Mouse (Mus musculus): ENCODE measurements at regions not wholly inside any gene's neighbourhood (a gene's known extent, or its start where the extent isn't known, plus 50 kb on each side); places are given as distances from the start of the nearest gene placed in this dataset.

DNA sequence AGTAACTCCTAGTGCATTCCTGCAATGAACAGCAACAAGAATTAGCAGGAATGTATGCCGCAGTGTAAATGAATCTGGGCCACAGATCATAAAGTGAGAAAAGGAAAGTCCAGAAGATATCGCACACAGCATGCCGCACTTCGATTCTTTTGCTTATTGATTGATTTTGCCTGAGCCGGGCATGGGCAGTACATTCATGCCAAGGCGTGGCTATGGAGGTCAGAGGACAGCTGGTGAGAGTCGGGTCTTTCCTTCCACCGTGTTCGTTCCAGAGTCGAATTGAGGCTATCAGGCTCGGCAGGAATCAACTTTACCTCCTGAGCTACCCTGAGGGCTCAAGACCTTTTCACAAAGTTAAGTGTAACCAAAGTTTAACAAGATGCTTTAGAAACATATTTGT is 372.3 kb upstream of the Jarid2 start:
- TF ChIP-seq POLR2A (IDR thresholded peaks at IDR 0.05; ENCODE audit: extremely low read depth, insufficient read depth, low read length) (no peak), CTCF (IDR thresholded peaks at IDR 0.05; ENCODE audit: extremely low read depth, insufficient read depth, low read length) (no peak)
- H3K4me1 ChIP-seq (ENCODE audit: control insufficient read depth, insufficient read depth, low read length): no peaks in the 10 kb centered on the region

GRCm38 (mm10) chr13:44359344-44359743 is 369.9 kb upstream of the Jarid2 start:
- Histone ChIP-seq H3K4me1 (ENCODE audit: control insufficient read depth, insufficient read depth, low read length) (no peaks in the 10 kb centered on the region), H3K27ac (ENCODE audit: insufficient read depth, low read length) (no peak overlapping the region), H3K4me3 (ENCODE audit: insufficient read depth, low read length) (no peak overlapping the region)
- TF ChIP-seq CTCF (IDR thresholded peaks at IDR 0.05; ENCODE audit: extremely low read depth, insufficient read depth, low read length): no peak
- no peak for TF ChIP-seq POLR2A (IDR thresholded peaks at IDR 0.05; ENCODE audit: extremely low read depth, insufficient read depth, low read length)

More for the DNA sequence above, 372.3 kb upstream of the Jarid2 start:
- Histone ChIP-seq H3K4me3 (ENCODE audit: insufficient read depth, low read length) (no peak overlapping the region), H3K27ac (ENCODE audit: insufficient read depth, low read length) (no peak overlapping the region)

DNA sequence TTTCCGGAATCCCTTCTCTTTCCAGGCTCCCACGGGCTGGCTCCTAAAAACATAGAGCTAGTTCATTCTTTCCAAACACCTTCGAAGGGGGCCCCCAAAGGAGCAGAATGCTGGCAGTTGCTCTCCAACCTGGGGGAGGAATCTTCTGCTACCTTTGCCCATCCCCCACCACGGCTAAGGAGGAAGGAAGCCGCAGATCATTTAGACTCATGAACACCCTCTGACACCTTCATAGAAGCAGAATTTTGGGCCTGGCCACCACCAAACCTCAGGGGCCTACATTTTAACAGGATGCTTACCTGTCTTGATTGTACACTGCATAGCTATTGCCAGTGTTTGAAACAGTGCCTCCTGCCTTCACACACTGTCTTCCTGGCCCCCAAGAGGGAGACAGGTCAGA is 369.3 kb upstream of the Jarid2 start:
- no peak overlapping the region for H3K27ac ChIP-seq (ENCODE audit: insufficient read depth, low read length)
- TF ChIP-seq CTCF (IDR thresholded peaks at IDR 0.05; ENCODE audit: extremely low read depth, insufficient read depth, low read length) (no peak), POLR2A (IDR thresholded peaks at IDR 0.05; ENCODE audit: extremely low read depth, insufficient read depth, low read length) (no peak)
- no peaks in the 10 kb centered on the region for H3K4me1 ChIP-seq (ENCODE audit: control insufficient read depth, insufficient read depth, low read length)
- H3K4me3 ChIP-seq (ENCODE audit: insufficient read depth, low read length): no peak overlapping the region

GRCm38 (mm10) chr13:44360725-44361290 is 368.5 kb upstream of the Jarid2 start:
- TF ChIP-seq POLR2A (IDR thresholded peaks at IDR 0.05; ENCODE audit: extremely low read depth, insufficient read depth, low read length) (no peak), CTCF (IDR thresholded peaks at IDR 0.05; ENCODE audit: extremely low read depth, insufficient read depth, low read length) (no peak)

GRCm38 (mm10) chr13:44362293-44363005 is 366.8 kb upstream of the Jarid2 start:
- TF ChIP-seq CTCF (IDR thresholded peaks at IDR 0.05; ENCODE audit: extremely low read depth, insufficient read depth, low read length) (no peak), POLR2A (IDR thresholded peaks at IDR 0.05; ENCODE audit: extremely low read depth, insufficient read depth, low read length) (no peak)
- no peak overlapping the region for H3K4me3 ChIP-seq (ENCODE audit: insufficient read depth, low read length)
- H3K27ac ChIP-seq (ENCODE audit: insufficient read depth, low read length): no peak overlapping the region
- no peaks in the 10 kb centered on the region for H3K4me1 ChIP-seq (ENCODE audit: control insufficient read depth, insufficient read depth, low read length)

More at GRCm38 (mm10) chr13:44360725-44361290, 368.5 kb upstream of the Jarid2 start:
- Histone ChIP-seq H3K4me1 (ENCODE audit: control insufficient read depth, insufficient read depth, low read length) (no peaks in the 10 kb centered on the region), H3K4me3 (ENCODE audit: insufficient read depth, low read length) (no peak overlapping the region), H3K27ac (ENCODE audit: insufficient read depth, low read length) (no peak overlapping the region)

DNA sequence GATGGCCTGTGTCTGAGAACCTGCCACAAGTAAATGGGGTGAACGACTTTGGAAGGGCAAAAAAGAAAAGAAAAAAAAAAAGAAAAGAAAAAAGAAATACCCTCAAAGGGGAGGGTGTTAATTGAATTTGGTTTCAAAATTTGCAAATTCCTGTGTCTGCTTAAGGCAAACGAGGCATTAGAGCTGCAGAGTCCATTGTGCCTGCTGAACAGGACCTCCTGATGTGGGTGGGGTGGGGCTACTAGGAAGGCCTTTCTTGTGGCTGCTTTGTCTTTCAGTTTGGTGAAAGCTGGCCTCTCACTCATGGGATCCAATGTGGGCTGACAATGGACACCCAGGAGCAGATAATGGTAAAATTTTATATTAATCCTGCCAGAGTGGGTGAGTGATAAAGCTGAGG is 366.3 kb upstream of the Jarid2 start:
- Histone ChIP-seq H3K4me3 (ENCODE audit: insufficient read depth, low read length) (no peak overlapping the region), H3K4me1 (ENCODE audit: control insufficient read depth, insufficient read depth, low read length) (no peaks in the 10 kb centered on the region), H3K27ac (ENCODE audit: insufficient read depth, low read length) (no peak overlapping the region)
- no peak for TF ChIP-seq CTCF (IDR thresholded peaks at IDR 0.05; ENCODE audit: extremely low read depth, insufficient read depth, low read length)
- TF ChIP-seq POLR2A (IDR thresholded peaks at IDR 0.05; ENCODE audit: extremely low read depth, insufficient read depth, low read length): no peak

- H3K4me3 ChIP-seq (ENCODE audit: insufficient read depth, low read length): no peak overlapping the region
- no peaks in the 10 kb centered on the region for H3K4me1 ChIP-seq (ENCODE audit: control insufficient read depth, insufficient read depth, low read length)
- no peak overlapping the region for H3K27ac ChIP-seq (ENCODE audit: insufficient read depth, low read length)
- TF ChIP-seq POLR2A (IDR thresholded peaks at IDR 0.05; ENCODE audit: extremely low read depth, insufficient read depth, low read length) (no peak), CTCF (IDR thresholded peaks at IDR 0.05; ENCODE audit: extremely low read depth, insufficient read depth, low read length) (no peak)
These were observed 360.0 kb upstream of the Jarid2 start for GRCm38 (mm10) chr13:44369301-44369700.

GRCm38 (mm10) chr13:44372361-44372877 is 356.9 kb upstream of the Jarid2 start:
- no peak overlapping the region for H3K4me3 ChIP-seq (ENCODE audit: insufficient read depth, low read length)
- no peak overlapping the region for H3K27ac ChIP-seq (ENCODE audit: insufficient read depth, low read length)
- TF ChIP-seq CTCF (IDR thresholded peaks at IDR 0.05; ENCODE audit: extremely low read depth, insufficient read depth, low read length): no peak
- no peak for TF ChIP-seq POLR2A (IDR thresholded peaks at IDR 0.05; ENCODE audit: extremely low read depth, insufficient read depth, low read length)
- H3K4me1 ChIP-seq (ENCODE audit: control insufficient read depth, insufficient read depth, low read length): 0 out of 2 replicates have a peak, but pooled peaks cover 1% of the 10 kb centered on the region

DNA sequence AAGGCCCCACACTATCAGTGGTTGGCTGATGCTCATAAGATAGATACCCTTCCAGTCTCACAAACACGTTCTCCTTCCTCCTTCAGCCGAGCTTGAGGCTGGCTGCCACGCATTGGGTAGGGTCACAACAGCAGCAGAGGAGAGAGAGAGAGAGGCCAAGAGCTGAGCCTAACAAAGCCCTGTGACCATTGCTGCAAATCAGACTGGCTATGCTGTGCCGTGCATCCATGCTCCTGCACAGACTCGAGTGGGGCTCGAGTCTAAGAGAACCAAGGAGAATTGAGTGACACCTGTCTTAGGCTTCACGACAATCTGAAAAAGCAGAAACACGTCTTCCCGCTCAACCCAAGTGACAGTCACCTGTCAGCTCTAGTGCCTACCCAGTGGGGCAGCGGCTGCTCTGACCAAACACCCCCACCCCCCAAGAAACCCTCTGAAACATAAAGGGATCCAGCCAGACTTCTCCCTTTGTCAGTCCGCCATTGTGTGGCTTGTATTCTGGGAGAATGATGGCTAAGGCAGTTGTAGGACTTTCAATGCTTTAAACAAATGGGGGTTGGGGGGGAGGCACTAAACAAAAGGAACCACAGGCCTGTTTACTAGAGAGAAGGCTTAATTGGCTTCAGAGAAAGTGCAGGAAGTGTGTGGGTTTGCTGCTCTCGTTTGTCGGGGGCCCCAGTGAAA is 353.7 kb upstream of the Jarid2 start:
- H3K4me3 ChIP-seq (ENCODE audit: insufficient read depth, low read length): no peak overlapping the region
- no peak overlapping the region for H3K27ac ChIP-seq (ENCODE audit: insufficient read depth, low read length)
- no peak for TF ChIP-seq CTCF (IDR thresholded peaks at IDR 0.05; ENCODE audit: extremely low read depth, insufficient read depth, low read length)
- no peak for TF ChIP-seq POLR2A (IDR thresholded peaks at IDR 0.05; ENCODE audit: extremely low read depth, insufficient read depth, low read length)
- H3K4me1 ChIP-seq (ENCODE audit: control insufficient read depth, insufficient read depth, low read length): 0 out of 2 replicates have a peak, but pooled peaks cover 1% of the 10 kb centered on the region
